Mouse (Mus musculus): ENCODE data around the gene Vps9d1.

- TF ChIP-seq CTCF (IDR thresholded peaks at IDR 0.05; ENCODE audit: low read depth, low read length) = no peak
- no peak for TF ChIP-seq POLR2A (IDR thresholded peaks at IDR 0.05; ENCODE audit: extremely low read depth, insufficient read depth, low read length)
Measured at GRCm38 (mm10) chr8:123279828-123280227, 25.7 kb upstream of the Vps9d1 start.
